Mouse (Mus musculus): ENCODE measurements around the gene Hoxc9.

Gene Hoxc9

DNA sequence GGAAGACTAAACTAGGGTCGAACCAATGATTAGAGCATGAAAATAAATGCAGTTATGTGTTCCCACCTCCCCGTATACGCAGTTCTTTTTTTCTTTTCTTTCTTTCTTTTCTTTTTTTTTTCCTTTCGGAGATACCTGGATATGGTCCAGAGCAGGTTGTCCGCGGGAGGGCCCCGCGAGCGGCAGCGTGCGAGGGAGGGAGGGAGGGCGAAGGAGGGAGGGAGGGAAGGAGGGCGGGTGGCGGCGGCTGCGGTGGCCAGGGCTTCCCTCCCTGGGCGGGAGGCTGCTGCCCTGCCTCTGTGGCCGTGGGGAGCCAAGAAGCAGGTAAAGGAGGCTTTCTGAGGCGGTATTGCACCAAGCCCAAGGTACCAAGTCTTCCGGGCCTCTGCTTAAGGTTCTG is at the start of gene Hoxc9:
Gene Hoxc9, plus strand, starts transcription at position 269 of the 400 bp plus-strand sequence.
- H3K4me3 ChIP-seq (replicated peaks; ENCODE audit: low read length): peak within 1 kb of the TSS; percentile 37; the same call in 1 of the 2 replicates
- H3K4me1 ChIP-seq (replicated peaks; ENCODE audit: low read depth, low read length): peaks cover 41% of the 10 kb centered on the region
- TF ChIP-seq NANOG (IDR thresholded peaks at IDR 0.05; ENCODE audit: borderline replicate concordance, low read length) (no peak), CTCF (conservative IDR thresholded peaks at IDR 0.05; ENCODE audit: low read length) (no peak), POU5F1 (IDR thresholded peaks at IDR 0.05; ENCODE audit: borderline replicate concordance, low read length) (no peak)
- H3K9me3 ChIP-seq (ENCODE audit: low read length): peaks cover 13% of the 10 kb centered on the region; the same call in 1 of the 2 replicates
- peaks cover 99% of the 10 kb centered on the region for H3K27me3 ChIP-seq (ENCODE audit: insufficient read depth, low read length)
- H3K36me3 ChIP-seq (ENCODE audit: insufficient read depth, low read length): no peaks in the 10 kb centered on the region

- no peak for TF ChIP-seq POU5F1 (IDR thresholded peaks at IDR 0.05; ENCODE audit: borderline replicate concordance, low read length)
- TF ChIP-seq NANOG (IDR thresholded peaks at IDR 0.05; ENCODE audit: borderline replicate concordance, low read length): no peak
- no peak for TF ChIP-seq CTCF (conservative IDR thresholded peaks at IDR 0.05; ENCODE audit: low read length)
- Histone ChIP-seq H3K27me3 (ENCODE audit: insufficient read depth, low read length) (peaks cover 92% of the 10 kb centered on the region), H3K4me3 (replicated peaks; ENCODE audit: low read length) (peak overlapping the region; percentile 51), H3K9me3 (ENCODE audit: low read length) (no peaks in the 10 kb centered on the region), H3K36me3 (ENCODE audit: insufficient read depth, low read length) (no peaks in the 10 kb centered on the region), H3K4me1 (replicated peaks; ENCODE audit: low read depth, low read length) (peaks cover 55% of the 10 kb centered on the region)
Observed at GRCm38 (mm10) chr15:102927032-102927645, 49.1 kb upstream of the Hoxc9 start.

GRCm38 (mm10) chr15:102931706-102932358 is 44.4 kb upstream of the Hoxc9 start:
- Histone ChIP-seq H3K4me3 (replicated peaks; ENCODE audit: low read length) (peak overlapping the region; percentile 70), H3K36me3 (ENCODE audit: insufficient read depth, low read length) (no peaks in the 10 kb centered on the region), H3K27me3 (ENCODE audit: insufficient read depth, low read length) (peaks cover 96% of the 10 kb centered on the region), H3K9me3 (ENCODE audit: low read length) (no peaks in the 10 kb centered on the region), H3K4me1 (replicated peaks; ENCODE audit: low read depth, low read length) (peaks cover 77% of the 10 kb centered on the region)
- TF ChIP-seq CTCF (conservative IDR thresholded peaks at IDR 0.05; ENCODE audit: low read length): no peak
- TF ChIP-seq NANOG (IDR thresholded peaks at IDR 0.05; ENCODE audit: borderline replicate concordance, low read length): no peak
- TF ChIP-seq POU5F1 (IDR thresholded peaks at IDR 0.05; ENCODE audit: borderline replicate concordance, low read length): no peak

GRCm38 (mm10) chr15:102934438-102934837 is 41.8 kb upstream of the Hoxc9 start:
- Histone ChIP-seq H3K36me3 (ENCODE audit: insufficient read depth, low read length) (no peaks in the 10 kb centered on the region), H3K9me3 (ENCODE audit: low read length) (no peaks in the 10 kb centered on the region), H3K4me3 (replicated peaks; ENCODE audit: low read length) (peak overlapping the region; percentile 45), H3K4me1 (replicated peaks; ENCODE audit: low read depth, low read length) (peaks cover 84% of the 10 kb centered on the region), H3K27me3 (ENCODE audit: insufficient read depth, low read length) (peaks cover 97% of the 10 kb centered on the region)
- TF ChIP-seq CTCF (conservative IDR thresholded peaks at IDR 0.05; ENCODE audit: low read length): no peak
- TF ChIP-seq NANOG (IDR thresholded peaks at IDR 0.05; ENCODE audit: borderline replicate concordance, low read length): no peak
- no peak for TF ChIP-seq POU5F1 (IDR thresholded peaks at IDR 0.05; ENCODE audit: borderline replicate concordance, low read length)

DNA sequence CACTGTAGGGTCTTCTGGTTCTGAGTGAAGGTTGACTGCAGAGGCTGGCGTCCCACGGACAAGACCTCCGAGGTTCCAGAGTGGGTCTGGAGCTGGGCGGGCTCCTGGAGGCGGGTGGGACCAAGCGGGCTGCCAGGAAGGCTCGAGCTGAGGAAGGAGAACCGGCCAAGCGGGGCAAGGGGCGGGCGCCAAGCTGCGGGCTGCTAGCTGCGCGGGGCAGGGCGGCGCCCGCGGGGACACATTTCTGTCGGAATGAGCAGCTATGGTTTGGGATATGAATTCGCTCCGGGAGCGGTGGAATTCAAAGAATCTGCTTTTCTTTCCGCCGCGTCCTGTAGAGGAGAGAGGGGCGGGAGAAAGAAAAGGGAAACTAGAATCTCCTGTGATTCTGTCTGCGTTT is 41.3 kb upstream of the Hoxc9 start:
- H3K4me3 ChIP-seq (replicated peaks; ENCODE audit: low read length): peak overlapping the region; percentile 45
- H3K9me3 ChIP-seq (ENCODE audit: low read length): no peaks in the 10 kb centered on the region
- TF ChIP-seq POU5F1 (IDR thresholded peaks at IDR 0.05; ENCODE audit: borderline replicate concordance, low read length) (no peak), NANOG (IDR thresholded peaks at IDR 0.05; ENCODE audit: borderline replicate concordance, low read length) (no peak), CTCF (conservative IDR thresholded peaks at IDR 0.05; ENCODE audit: low read length) (no peak)
- peaks cover 88% of the 10 kb centered on the region for H3K4me1 ChIP-seq (replicated peaks; ENCODE audit: low read depth, low read length)
- no peaks in the 10 kb centered on the region for H3K36me3 ChIP-seq (ENCODE audit: insufficient read depth, low read length)
- peaks cover 97% of the 10 kb centered on the region for H3K27me3 ChIP-seq (ENCODE audit: insufficient read depth, low read length)

GRCm38 (mm10) chr15:102936279-102936972 is 39.8 kb upstream of the Hoxc9 start, which contains the start of gene Hoxc12:
Hoxc12 (plus strand) TSS chr15:102936757.
- H3K9me3 ChIP-seq (ENCODE audit: low read length): no peaks in the 10 kb centered on the region
- peaks cover 97% of the 10 kb centered on the region for H3K27me3 ChIP-seq (ENCODE audit: insufficient read depth, low read length)
- TF ChIP-seq NANOG (IDR thresholded peaks at IDR 0.05; ENCODE audit: borderline replicate concordance, low read length) (no peak), POU5F1 (IDR thresholded peaks at IDR 0.05; ENCODE audit: borderline replicate concordance, low read length) (no peak), CTCF (conservative IDR thresholded peaks at IDR 0.05; ENCODE audit: low read length) (no peak)
- peaks cover 82% of the 10 kb centered on the region for H3K4me1 ChIP-seq (replicated peaks; ENCODE audit: low read depth, low read length)
- no peaks in the 10 kb centered on the region for H3K36me3 ChIP-seq (ENCODE audit: insufficient read depth, low read length)
- peak within 1 kb of the TSS; percentile 71 for H3K4me3 ChIP-seq (replicated peaks; ENCODE audit: low read length)

DNA sequence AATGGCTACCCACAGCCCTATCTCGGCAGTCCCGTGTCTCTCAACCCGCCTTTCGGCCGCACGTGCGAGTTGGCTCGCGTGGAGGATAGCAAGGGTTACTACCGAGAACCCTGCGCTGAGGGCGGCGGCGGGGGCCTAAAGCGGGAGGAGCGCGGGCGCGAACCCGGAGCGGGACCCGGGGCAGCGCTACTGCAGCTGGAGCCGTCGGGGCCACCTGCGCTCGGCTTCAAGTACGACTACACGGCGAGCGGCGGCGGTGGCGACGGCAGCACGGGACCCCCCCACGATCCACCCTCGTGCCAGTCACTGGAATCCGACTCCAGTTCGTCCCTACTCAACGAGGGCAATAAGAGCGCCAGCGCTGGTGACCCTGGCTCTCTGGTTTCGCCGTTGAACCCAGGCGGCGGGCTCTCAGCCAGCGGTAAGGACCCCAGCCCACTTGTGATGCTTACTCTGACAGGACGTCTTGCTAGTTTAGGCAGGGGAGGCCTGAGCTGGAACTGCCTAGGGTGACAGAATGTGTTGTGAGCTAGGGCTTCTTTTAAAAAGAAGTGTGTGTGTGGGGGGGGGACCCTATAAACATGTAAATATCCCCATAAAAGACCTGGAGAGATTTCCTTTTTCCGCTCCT is 39.1 kb upstream of the Hoxc9 start:
- H3K36me3 ChIP-seq (ENCODE audit: insufficient read depth, low read length): no peaks in the 10 kb centered on the region
- H3K27me3 ChIP-seq (ENCODE audit: insufficient read depth, low read length): peaks cover 100% of the 10 kb centered on the region
- H3K4me1 ChIP-seq (replicated peaks; ENCODE audit: low read depth, low read length): peaks cover 75% of the 10 kb centered on the region
- no peak for TF ChIP-seq POU5F1 (IDR thresholded peaks at IDR 0.05; ENCODE audit: borderline replicate concordance, low read length)
- no peak for TF ChIP-seq CTCF (conservative IDR thresholded peaks at IDR 0.05; ENCODE audit: low read length)
- TF ChIP-seq NANOG (IDR thresholded peaks at IDR 0.05; ENCODE audit: borderline replicate concordance, low read length): no peak
- H3K9me3 ChIP-seq (ENCODE audit: low read length): no peaks in the 10 kb centered on the region
- peak overlapping the region; percentile 71 for H3K4me3 ChIP-seq (replicated peaks; ENCODE audit: low read length)

Measured in E14TG2a.4 (cell line).